Mouse (Mus musculus): ENCODE results near the gene Asic3. TPM values are rescaled to one million over a fixed set of nuclear protein-coding genes. Genes with fewer than 3 reads are reported as not detected.

Asic3 gene
- polyA plus RNA-seq, 1 experiment from 2014 or later = not detected

DNA sequence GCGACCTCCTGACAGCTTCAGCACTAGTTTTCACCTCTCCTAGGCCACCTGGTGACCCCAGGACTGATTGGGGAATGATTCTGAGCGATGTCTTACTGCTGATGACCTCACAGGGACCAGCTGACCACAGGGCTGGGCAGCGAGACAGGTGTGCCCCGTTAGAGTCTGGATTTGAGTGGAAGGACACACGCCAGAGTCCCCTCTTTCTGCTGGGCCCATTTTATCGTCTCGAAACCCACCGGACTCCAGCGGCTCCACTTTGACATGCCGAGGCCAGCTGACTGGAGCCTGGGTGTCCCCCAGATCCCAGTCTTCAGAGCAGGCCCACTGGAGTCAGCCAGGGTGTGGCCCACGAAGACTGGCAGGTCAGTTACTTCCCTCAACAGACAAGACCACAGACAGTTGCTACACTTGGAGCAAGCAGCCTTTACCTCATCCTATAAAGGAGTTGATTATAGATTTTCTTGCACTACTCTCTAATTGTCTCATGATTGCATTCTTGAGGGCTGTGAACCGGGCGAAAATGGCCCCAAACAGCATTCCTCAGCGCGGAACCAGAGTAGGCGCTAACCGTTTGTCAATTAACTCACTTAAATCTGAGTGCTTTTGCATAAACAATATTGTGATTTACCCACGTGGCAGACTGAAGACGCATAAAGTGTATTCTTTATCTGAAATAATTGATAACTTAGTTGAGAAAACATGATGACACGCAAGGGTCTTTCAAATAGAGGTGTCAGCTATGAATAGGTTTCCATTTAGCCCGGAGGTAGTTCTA is 11.0 kb downstream of the Asic3 start:
- H3K9me3 ChIP-seq (replicated peaks; ENCODE audit: control insufficient read depth, low read length, poor library complexity, severe bottlenecking) = no peaks in the 10 kb centered on the region
- peaks cover 11% of the 10 kb centered on the region; the same call in 1 of the 2 replicates for H3K36me3 ChIP-seq (ENCODE audit: control insufficient read depth, insufficient read depth, low read length)
- peaks cover 30% of the 10 kb centered on the region for H3K4me1 ChIP-seq (ENCODE audit: control insufficient read depth, insufficient read depth, low read length)
- 14% methylated on average over 21 of the region's 21 CpGs for WGBS
- H3K4me3 ChIP-seq (ENCODE audit: low read depth, low read length) = peak overlapping the region; percentile 68
- ATAC-seq = no peak; the same call in 1 of the 2 replicates
- H3K27me3 ChIP-seq (ENCODE audit: control insufficient read depth, insufficient read depth, low read depth, low read length) = no peaks in the 10 kb centered on the region; the same call in 1 of the 2 replicates
- peak overlapping the region; percentile 94 for H3K4me2 ChIP-seq (ENCODE audit: low read length)
- peak overlapping the region; percentile 94 for H3K27ac ChIP-seq (ENCODE audit: low read length)
- H3K9ac ChIP-seq (ENCODE audit: low read depth, low read length) = peak overlapping the region; percentile 72

- H3K4me3 ChIP-seq (ENCODE audit: low read depth, low read length) = peak overlapping the region; percentile 68
- H3K9me3 ChIP-seq (replicated peaks; ENCODE audit: control insufficient read depth, low read length, poor library complexity, severe bottlenecking) = no peaks in the 10 kb centered on the region
- WGBS = under 1% methylated on average over 44 of the region's 60 CpGs
- H3K27ac ChIP-seq (ENCODE audit: low read length) = peak overlapping the region; percentile 94
- H3K27me3 ChIP-seq (ENCODE audit: control insufficient read depth, insufficient read depth, low read depth, low read length) = no peaks in the 10 kb centered on the region; the same call in 1 of the 2 replicates
- H3K4me1 ChIP-seq (ENCODE audit: control insufficient read depth, insufficient read depth, low read length) = peaks cover 30% of the 10 kb centered on the region
- H3K9ac ChIP-seq (ENCODE audit: low read depth, low read length) = peak overlapping the region; percentile 69
- peak overlapping the region; percentile 94 for H3K4me2 ChIP-seq (ENCODE audit: low read length)
- ATAC-seq = no peak
- 0 out of 2 replicates have a peak, but pooled peaks cover 5% of the 10 kb centered on the region for H3K36me3 ChIP-seq (ENCODE audit: control insufficient read depth, insufficient read depth, low read length)
These were observed 11.7 kb downstream of the Asic3 start for GRCm38 (mm10) chr5:24424861-24425411.

DNA sequence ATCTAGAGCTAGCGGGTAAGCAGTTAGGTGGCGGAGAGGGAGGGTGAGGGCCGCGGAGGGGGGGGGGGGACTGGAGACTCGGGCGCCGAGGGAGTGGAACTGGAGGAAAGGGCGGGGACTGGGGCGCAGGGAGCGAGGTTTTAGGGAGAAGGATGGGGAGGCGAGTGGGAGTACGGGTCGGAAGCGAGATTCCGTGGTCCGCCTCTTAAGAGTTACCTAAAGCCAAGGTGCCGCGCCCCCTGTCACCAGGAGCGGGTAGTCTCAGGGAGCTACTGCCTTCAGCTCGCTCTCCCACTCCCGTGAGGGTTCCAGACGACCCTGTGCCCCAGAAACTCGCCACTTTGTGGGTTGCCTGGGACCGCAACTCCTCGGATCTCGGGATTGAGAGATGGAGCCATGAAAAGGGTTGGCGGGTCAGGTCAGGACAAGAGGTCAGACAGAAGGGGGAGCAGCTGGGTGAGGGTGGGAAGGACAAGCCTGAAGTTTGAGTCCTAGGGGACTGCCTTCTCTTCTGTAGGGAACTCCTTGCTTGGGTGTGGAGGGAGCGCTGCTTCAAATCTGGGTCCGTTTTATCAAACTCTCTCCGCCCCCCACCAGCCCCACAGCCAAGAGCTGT is 12.3 kb downstream of the Asic3 start:
- Histone ChIP-seq H3K4me2 (ENCODE audit: low read length) (peak overlapping the region; percentile 94), H3K4me3 (ENCODE audit: low read depth, low read length) (peak overlapping the region; percentile 68), H3K36me3 (ENCODE audit: control insufficient read depth, insufficient read depth, low read length) (no peaks in the 10 kb centered on the region; the same call in 1 of the 2 replicates), H3K27me3 (ENCODE audit: control insufficient read depth, insufficient read depth, low read depth, low read length) (no peaks in the 10 kb centered on the region; the same call in 1 of the 2 replicates), H3K27ac (ENCODE audit: low read length) (peak overlapping the region; percentile 13; the same call in 1 of the 2 replicates), H3K4me1 (ENCODE audit: control insufficient read depth, insufficient read depth, low read length) (peaks cover 30% of the 10 kb centered on the region), H3K9me3 (replicated peaks; ENCODE audit: control insufficient read depth, low read length, poor library complexity, severe bottlenecking) (no peaks in the 10 kb centered on the region), H3K9ac (ENCODE audit: low read depth, low read length) (peak overlapping the region; percentile 69)
- under 1% methylated on average over 21 of the region's 30 CpGs for WGBS
- ATAC-seq = no peak

DNA sequence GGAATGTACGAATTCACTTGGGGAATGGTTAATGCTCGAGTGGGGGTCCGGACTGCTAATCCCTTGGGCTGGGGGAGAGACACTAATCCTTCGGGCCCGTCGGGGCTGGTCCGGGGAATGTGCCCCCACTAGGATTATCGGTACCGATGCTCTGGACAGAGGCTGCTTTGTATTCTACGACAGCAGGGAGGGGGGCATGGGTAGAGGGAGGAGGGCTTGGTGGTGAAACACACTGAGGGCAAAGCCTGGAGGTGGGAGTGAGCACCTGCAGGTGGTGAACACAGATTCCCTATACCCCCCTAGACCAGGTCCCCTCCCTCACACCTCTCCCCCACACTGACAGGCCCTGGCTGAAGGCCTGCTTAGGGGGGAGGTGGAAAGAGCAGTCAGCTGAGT is 12.8 kb downstream of the Asic3 start:
- Histone ChIP-seq H3K4me2 (ENCODE audit: low read length) (peak overlapping the region; percentile 94), H3K27me3 (ENCODE audit: control insufficient read depth, insufficient read depth, low read depth, low read length) (no peaks in the 10 kb centered on the region; the same call in 1 of the 2 replicates), H3K36me3 (ENCODE audit: control insufficient read depth, insufficient read depth, low read length) (peaks cover 1% of the 10 kb centered on the region; the same call in 1 of the 2 replicates), H3K9me3 (replicated peaks; ENCODE audit: control insufficient read depth, low read length, poor library complexity, severe bottlenecking) (no peaks in the 10 kb centered on the region), H3K4me3 (ENCODE audit: low read depth, low read length) (peak overlapping the region; percentile 68), H3K27ac (ENCODE audit: low read length) (no peak overlapping the region), H3K4me1 (ENCODE audit: control insufficient read depth, insufficient read depth, low read length) (peaks cover 30% of the 10 kb centered on the region), H3K9ac (ENCODE audit: low read depth, low read length) (no peak overlapping the region; the same call in 1 of the 2 replicates)
- ATAC-seq = no peak
- 1% methylated on average over 10 of the region's 10 CpGs for WGBS

DNA sequence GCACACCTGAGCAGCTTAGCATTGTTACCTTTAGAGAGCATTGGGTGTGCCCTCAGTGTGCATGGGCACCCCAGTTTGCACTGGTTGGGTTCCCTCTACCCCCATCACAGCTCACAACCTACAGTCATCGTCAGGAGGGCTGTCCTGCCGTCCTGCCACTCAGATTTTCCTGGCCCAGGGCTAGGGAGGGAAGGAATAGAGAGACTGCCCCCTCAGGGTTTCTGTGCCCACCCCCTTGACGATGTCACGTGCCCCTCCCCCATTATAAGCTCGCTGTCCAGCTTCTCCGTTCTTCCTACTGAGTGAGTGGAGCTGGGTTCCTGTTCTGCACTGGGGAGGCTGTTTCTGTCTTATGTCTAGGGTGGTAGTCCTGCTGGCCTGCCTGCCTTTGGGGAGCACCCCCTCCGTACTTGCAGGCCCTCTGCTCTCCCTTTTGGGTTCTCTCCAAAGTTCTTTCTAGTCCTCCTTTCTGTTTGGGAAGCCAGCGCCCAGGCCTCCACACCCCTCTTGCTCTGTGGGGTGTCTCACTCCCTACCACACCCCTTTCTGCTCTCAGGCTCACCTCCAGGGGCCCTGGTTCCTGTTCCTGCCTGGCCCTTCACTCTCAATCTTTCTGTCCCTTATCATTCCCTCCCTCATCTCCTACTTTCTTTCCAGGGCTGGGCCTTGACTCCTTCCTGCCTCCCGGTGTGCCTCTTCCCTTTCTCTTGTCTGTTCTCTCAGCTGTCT is 13.5 kb downstream of the Asic3 start:
- no peak overlapping the region; the same call in 1 of the 2 replicates for H3K9ac ChIP-seq (ENCODE audit: low read depth, low read length)
- no peak overlapping the region for H3K4me3 ChIP-seq (ENCODE audit: low read depth, low read length)
- H3K27me3 ChIP-seq (ENCODE audit: control insufficient read depth, insufficient read depth, low read depth, low read length) = no peaks in the 10 kb centered on the region; the same call in 1 of the 2 replicates
- WGBS = 11% methylated on average over 9 of the region's 9 CpGs
- peaks cover 8% of the 10 kb centered on the region; the same call in 1 of the 2 replicates for H3K36me3 ChIP-seq (ENCODE audit: control insufficient read depth, insufficient read depth, low read length)
- H3K9me3 ChIP-seq (replicated peaks; ENCODE audit: control insufficient read depth, low read length, poor library complexity, severe bottlenecking) = no peaks in the 10 kb centered on the region
- ATAC-seq = no peak
- no peak overlapping the region for H3K27ac ChIP-seq (ENCODE audit: low read length)
- peak overlapping the region; percentile 94 for H3K4me2 ChIP-seq (ENCODE audit: low read length)
- H3K4me1 ChIP-seq (ENCODE audit: control insufficient read depth, insufficient read depth, low read length) = peaks cover 30% of the 10 kb centered on the region

GRCm38 (mm10) chr5:24427285-24427633 is 14.1 kb downstream of the Asic3 start:
- no peaks in the 10 kb centered on the region; the same call in 1 of the 2 replicates for H3K27me3 ChIP-seq (ENCODE audit: control insufficient read depth, insufficient read depth, low read depth, low read length)
- WGBS = 22% methylated on average over 12 of the region's 12 CpGs
- H3K4me1 ChIP-seq (ENCODE audit: control insufficient read depth, insufficient read depth, low read length) = peaks cover 26% of the 10 kb centered on the region
- no peak overlapping the region for H3K9ac ChIP-seq (ENCODE audit: low read depth, low read length)
- H3K9me3 ChIP-seq (replicated peaks; ENCODE audit: control insufficient read depth, low read length, poor library complexity, severe bottlenecking) = no peaks in the 10 kb centered on the region
- H3K36me3 ChIP-seq (ENCODE audit: control insufficient read depth, insufficient read depth, low read length) = peaks cover 11% of the 10 kb centered on the region; the same call in 1 of the 2 replicates
- no peak overlapping the region for H3K4me3 ChIP-seq (ENCODE audit: low read depth, low read length)
- H3K27ac ChIP-seq (ENCODE audit: low read length) = no peak overlapping the region
- no peak for ATAC-seq
- no peak overlapping the region; the same call in 1 of the 2 replicates for H3K4me2 ChIP-seq (ENCODE audit: low read length)

DNA sequence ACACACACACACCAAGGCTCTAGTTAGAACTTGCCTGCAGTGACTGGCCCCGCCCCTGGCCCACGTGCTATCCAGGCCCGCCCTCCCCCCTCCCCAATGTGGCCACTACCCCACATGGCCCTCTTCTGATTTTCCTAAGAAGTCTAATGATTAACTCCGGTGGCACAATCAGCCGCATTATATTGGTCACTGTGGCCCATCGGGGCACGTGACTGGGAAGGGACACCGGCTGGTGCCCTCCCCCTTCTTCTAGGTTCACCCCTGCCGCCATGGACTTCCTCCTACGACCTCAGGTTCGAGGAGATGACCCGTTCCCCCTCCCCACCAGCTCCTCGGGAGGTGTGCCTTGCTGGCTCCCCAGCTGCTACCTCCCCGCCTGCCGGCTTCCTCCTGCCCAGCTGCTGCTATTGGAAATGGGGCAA is 14.8 kb downstream of the Asic3 start:
- no peak for ATAC-seq
- no peaks in the 10 kb centered on the region; the same call in 1 of the 2 replicates for H3K27me3 ChIP-seq (ENCODE audit: control insufficient read depth, insufficient read depth, low read depth, low read length)
- H3K27ac ChIP-seq (ENCODE audit: low read length) = no peak overlapping the region
- H3K4me2 ChIP-seq (ENCODE audit: low read length) = peak overlapping the region; percentile 6; the same call in 1 of the 2 replicates
- peaks cover 20% of the 10 kb centered on the region for H3K4me1 ChIP-seq (ENCODE audit: control insufficient read depth, insufficient read depth, low read length)
- no peaks in the 10 kb centered on the region for H3K9me3 ChIP-seq (replicated peaks; ENCODE audit: control insufficient read depth, low read length, poor library complexity, severe bottlenecking)
- H3K9ac ChIP-seq (ENCODE audit: low read depth, low read length) = 0 out of 2 replicates have a peak overlapping the region, but pooled peaks have one; percentile 14
- peaks cover 16% of the 10 kb centered on the region; the same call in 1 of the 2 replicates for H3K36me3 ChIP-seq (ENCODE audit: control insufficient read depth, insufficient read depth, low read length)
- WGBS = 8% methylated on average over 14 of the region's 15 CpGs
- no peak overlapping the region for H3K4me3 ChIP-seq (ENCODE audit: low read depth, low read length)

DNA sequence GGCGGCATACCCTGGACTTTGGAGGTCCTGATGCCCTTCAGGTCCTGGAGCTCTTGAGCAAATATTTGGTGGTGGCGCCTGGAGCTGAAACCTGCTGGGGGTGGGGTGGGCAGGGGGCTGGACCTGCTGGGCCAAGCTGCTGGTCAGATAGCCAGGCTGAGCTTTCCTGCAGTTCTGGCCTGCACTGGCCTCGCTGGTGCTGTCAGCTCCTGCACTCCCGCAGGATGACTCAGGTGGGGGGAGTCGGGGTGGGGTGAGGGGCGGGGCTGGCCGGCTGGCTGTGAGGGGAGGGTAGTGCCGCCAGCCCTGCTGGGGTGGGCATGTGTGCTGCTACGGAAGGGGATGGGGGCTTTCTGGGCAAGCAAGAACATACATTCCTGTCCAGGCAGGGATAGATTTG is 15.4 kb downstream of the Asic3 start:
- no peaks in the 10 kb centered on the region for H3K9me3 ChIP-seq (replicated peaks; ENCODE audit: control insufficient read depth, low read length, poor library complexity, severe bottlenecking)
- no peaks in the 10 kb centered on the region; the same call in 1 of the 2 replicates for H3K27me3 ChIP-seq (ENCODE audit: control insufficient read depth, insufficient read depth, low read depth, low read length)
- peak overlapping the region; percentile 14; the same call in 1 of the 2 replicates for H3K9ac ChIP-seq (ENCODE audit: low read depth, low read length)
- peaks cover 16% of the 10 kb centered on the region; the same call in 1 of the 2 replicates for H3K36me3 ChIP-seq (ENCODE audit: control insufficient read depth, insufficient read depth, low read length)
- no peak for ATAC-seq
- H3K4me2 ChIP-seq (ENCODE audit: low read length) = no peak overlapping the region
- H3K4me3 ChIP-seq (ENCODE audit: low read depth, low read length) = no peak overlapping the region
- WGBS = 19% methylated on average over 9 of the region's 9 CpGs
- H3K27ac ChIP-seq (ENCODE audit: low read length) = no peak overlapping the region
- H3K4me1 ChIP-seq (ENCODE audit: control insufficient read depth, insufficient read depth, low read length) = peaks cover 20% of the 10 kb centered on the region
